Comparison of ENCODE assay signal across 21 mouse cellular contexts in the genomic region with DNA sequence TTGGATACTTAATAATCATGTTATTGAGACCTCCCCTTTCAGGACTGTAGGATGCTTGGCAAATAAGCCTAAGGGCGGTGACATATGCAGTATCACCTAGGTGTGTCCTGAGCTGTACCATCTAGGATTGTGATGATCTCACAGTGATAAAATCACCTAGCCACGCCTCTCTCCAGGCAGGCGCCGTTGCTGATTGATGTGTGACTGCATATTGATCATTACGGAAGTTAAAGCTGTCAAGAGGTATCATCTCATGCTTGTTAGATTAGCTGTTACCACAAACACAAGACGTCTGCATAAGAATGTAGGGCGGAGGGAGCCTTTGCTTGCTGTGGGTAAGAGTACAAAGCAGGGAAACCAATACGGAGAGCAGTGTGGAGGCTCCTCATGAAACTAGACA. TPM values are rescaled to one million over a fixed set of nuclear protein-coding genes. Genes with fewer than 3 reads are reported as not detected.
DNase-seq lines count a peak whose midpoint lies in the region; ATAC-seq and TF ChIP-seq lines count a peak whose summit lies in the region.
"Had no signal": no experiment of that assay in that cellular context is flagged by ENCODE, and none has a peak within 500 bp of the region (broad histone marks: within the 10 kb centered on the region; RNA-seq: fewer than 3 reads in every experiment).

No protein-coding gene starts in this region.

- no peaks in the 10 kb centered on the region for H3K4me1 ChIP-seq in forebrain, embryonic 16.5 days (replicated peaks; ENCODE audit: control insufficient read depth, insufficient read depth, low read length)
- H3K4me1 ChIP-seq in thymus, adult 2 months (replicated peaks; ENCODE audit: control insufficient read depth, insufficient read depth, low read length), result no peaks in the 10 kb centered on the region
- H3K4me1 ChIP-seq: hindbrain, embryonic 12.5 days; limb, embryonic 15.5 days; liver, embryonic 15.5 days; neural tube, embryonic 15.5 days had no signal

- no peak overlapping the region for H3K4me2 ChIP-seq in forebrain, embryonic 16.5 days (ENCODE audit: low read length)
- H3K4me2 ChIP-seq: hindbrain, embryonic 12.5 days; limb, embryonic 15.5 days; liver, embryonic 15.5 days; neural tube, embryonic 15.5 days had no signal

- 91% methylated on average over 8 of the region's 8 CpGs for WGBS in forebrain, embryonic 16.5 days
- 96% methylated on average over 8 of the region's 8 CpGs for WGBS in thymus, adult 2 months

- peaks cover 11% of the 10 kb centered on the region for H3K36me3 ChIP-seq in forebrain, embryonic 16.5 days (ENCODE audit: control insufficient read depth, insufficient read depth)
- peaks cover 42% of the 10 kb centered on the region for H3K36me3 ChIP-seq in thymus, adult 2 months (ENCODE audit: control insufficient read depth, insufficient read depth, low read length)

- DNase-seq in heart, adult 11 months, result peak; percentile 48
- DNase-seq in heart, adult 8-10 months (ENCODE audit: low spot score), result no peak
- peak; percentile 81 for DNase-seq in CD4-positive helper T cell, adult 2 months (ENCODE audit: low read depth, low spot score)
- DNase-seq in T-cell, adult 2 months (ENCODE audit: low spot score), result peak; percentile 56
- peak; percentile 67 for DNase-seq in naive thymus-derived CD4-positive, alpha-beta T cell, adult 2 months (ENCODE audit: low read depth)
- no peak for DNase-seq in thymus, adult 2 months
- DNase-seq: adrenal gland, postnatal 25 days; cerebellum, adult 8-10 months; cerebellum, postnatal 36 days; kidney, adult 11 months; lung, postnatal 4 days; right cerebral cortex, postnatal 25 days; thymus, postnatal 36 days had no signal

- H3K9me3 ChIP-seq in forebrain, embryonic 16.5 days (ENCODE audit: control insufficient read depth, low read length), result no peaks in the 10 kb centered on the region
- H3K9me3 ChIP-seq: hindbrain, embryonic 12.5 days; limb, embryonic 15.5 days; liver, embryonic 15.5 days; neural tube, embryonic 15.5 days had no signal

- H3K4me3 ChIP-seq in forebrain, embryonic 16.5 days (replicated peaks; ENCODE audit: low read length), result no peak overlapping the region
- no peak overlapping the region for H3K4me3 ChIP-seq in thymus, adult 2 months (ENCODE audit: control insufficient read depth, insufficient read depth, low read length)
- H3K4me3 ChIP-seq: hindbrain, embryonic 12.5 days; left cerebral cortex, adult 2 months; limb, embryonic 15.5 days; liver, embryonic 15.5 days; neural tube, embryonic 15.5 days had no signal

- H3K27ac ChIP-seq in forebrain, embryonic 16.5 days (ENCODE audit: low read length), result no peak overlapping the region
- H3K27ac ChIP-seq in thymus, adult 2 months (ENCODE audit: control insufficient read depth, insufficient read depth, low read length), result no peak overlapping the region
- H3K27ac ChIP-seq: hindbrain, embryonic 12.5 days; kidney, postnatal 0 days; left cerebral cortex, adult 2 months; limb, embryonic 15.5 days; liver, embryonic 15.5 days; neural tube, embryonic 15.5 days had no signal

- TF ChIP-seq POLR2A in thymus, adult 2 months (IDR thresholded peaks at IDR 0.05; ENCODE audit: control insufficient read depth, extremely low read depth, insufficient read depth, low read length, poor library complexity), result no peak

- H3K9ac ChIP-seq in forebrain, embryonic 16.5 days (replicated peaks; ENCODE audit: low read depth, low read length), result no peak overlapping the region
- H3K9ac ChIP-seq: hindbrain, embryonic 12.5 days; limb, embryonic 15.5 days; liver, embryonic 15.5 days; neural tube, embryonic 15.5 days had no signal

- TF ChIP-seq CTCF in thymus, adult 2 months (IDR thresholded peaks at IDR 0.05; ENCODE audit: borderline replicate concordance, control insufficient read depth, extremely low read depth, insufficient read depth, low read length, poor library complexity), result no peak

- ATAC-seq in forebrain, embryonic 16.5 days, result no peak
- ATAC-seq: forebrain, embryonic 14.5 days had no signal

- H3K27me3 ChIP-seq in forebrain, embryonic 16.5 days (replicated peaks; ENCODE audit: control insufficient read depth, insufficient read depth, low read length), result no peaks in the 10 kb centered on the region
- H3K27me3 ChIP-seq in thymus, adult 2 months (ENCODE audit: control insufficient read depth, insufficient read depth, low read length), result no peaks in the 10 kb centered on the region
- H3K27me3 ChIP-seq: hindbrain, embryonic 12.5 days; limb, embryonic 15.5 days; liver, embryonic 15.5 days; neural tube, embryonic 15.5 days had no signal

RNA-seq across cellular contexts. Expression of a gene that starts 14.5 kb away (rescaled TPM):
- total RNA-seq in heart, adult 8-10 months (2022), result 10 to 100 TPM; 11.1 to 15.3 (median 13.1) TPM
- 51.2 and 52.1 TPM in 2 replicates for polyA plus RNA-seq in forebrain, embryonic 16.5 days (2015; fragmentation: Nextera tagmentation; extraction: Ambion mirVana)
- polyA plus RNA-seq in thymus, adult 2 months (2012; rRNA removed), result 7.5 and 8.1 TPM in 2 replicates

RNA-seq across cellular contexts. Expression of a gene that starts 55.8 kb away (rescaled TPM):
- 100 to 1,000 TPM; 168 to 195 (median 176) TPM for total RNA-seq in heart, adult 8-10 months (2022)
- 575 and 587 TPM in 2 replicates for polyA plus RNA-seq in forebrain, embryonic 16.5 days (2015; fragmentation: Nextera tagmentation; extraction: Ambion mirVana)
- polyA plus RNA-seq in thymus, adult 2 months (2012; rRNA removed), result 28.2 and 35.6 TPM in 2 replicates

Comparison
In these comparisons a context has a peak if more than half of its experiments do, and no peak if none do; other contexts are left out.
1. DNase-seq: peak in heart, adult 11 months (single experiment), CD4-positive helper T cell, adult 2 months (single experiment), T-cell, adult 2 months (single experiment) and naive thymus-derived CD4-positive, alpha-beta T cell, adult 2 months (single experiment); none in heart, adult 8-10 months (single experiment) and thymus, adult 2 months (single experiment).
2. RNA of a gene that starts 55.8 kb away (polyA plus RNA-seq): 575 to 587 TPM in forebrain, embryonic 16.5 days; 28.2 to 35.6 TPM in thymus, adult 2 months; every median in the first group is over 10 times any median in the second.